Mouse (Mus musculus) 3134 (cell line): ENCODE measurements around the gene AC124108.1.
"Not testable (repeated sequence)": the region's sequence is repeated elsewhere in the genome, so short reads cannot be mapped to it uniquely, and the experiment has no call there.

Experiments
- DNase-seq: peaks from one replicate; pipeline ENCODE4 v3.0.0-alpha.2; 2011; ENCODE audit warnings: low spot score; ENCODE audit not compliant: insufficient read length; ENCODE audit errors: extremely low read depth

The AC124108.1 gene

GRCm38 (mm10) chr1:132191093-132191785, at the start of gene AC124108.1, which contains the start of gene Lemd1:
Gene AC124108.1 (plus strand): TSS chr1:132191457.
Gene Lemd1 (plus strand): TSS chr1:132191431.
- DNase-seq, result no peak

DNA sequence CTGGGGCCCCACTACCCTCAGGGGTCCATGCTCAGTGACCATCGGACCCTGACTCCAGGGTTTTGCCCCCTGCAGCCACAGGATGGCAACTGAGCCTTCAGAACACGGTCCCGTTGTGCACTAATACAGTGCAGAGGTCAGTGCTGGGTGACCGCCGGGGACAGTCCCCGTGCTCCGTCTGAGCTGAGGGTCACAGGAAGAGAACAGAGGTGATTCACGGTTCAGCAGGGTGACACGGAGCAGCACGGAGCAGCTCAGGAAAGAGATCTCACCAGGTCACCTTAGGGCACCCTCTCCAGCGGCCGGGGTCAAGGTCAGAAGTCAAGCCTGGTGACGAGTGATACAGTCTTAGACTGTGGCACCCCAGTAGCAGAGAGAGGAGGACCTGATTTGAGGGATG, 49.5 kb upstream of the AC124108.1 start:
- no peak for DNase-seq

- no peak for DNase-seq
These were observed 48.2 kb upstream of the AC124108.1 start for GRCm38 (mm10) chr1:132143079-132143478.

GRCm38 (mm10) chr1:132143730-132144129, 47.5 kb upstream of the AC124108.1 start:
- no peak for DNase-seq

GRCm38 (mm10) chr1:132144223-132144622, 47.0 kb upstream of the AC124108.1 start:
- no peak for DNase-seq

DNA sequence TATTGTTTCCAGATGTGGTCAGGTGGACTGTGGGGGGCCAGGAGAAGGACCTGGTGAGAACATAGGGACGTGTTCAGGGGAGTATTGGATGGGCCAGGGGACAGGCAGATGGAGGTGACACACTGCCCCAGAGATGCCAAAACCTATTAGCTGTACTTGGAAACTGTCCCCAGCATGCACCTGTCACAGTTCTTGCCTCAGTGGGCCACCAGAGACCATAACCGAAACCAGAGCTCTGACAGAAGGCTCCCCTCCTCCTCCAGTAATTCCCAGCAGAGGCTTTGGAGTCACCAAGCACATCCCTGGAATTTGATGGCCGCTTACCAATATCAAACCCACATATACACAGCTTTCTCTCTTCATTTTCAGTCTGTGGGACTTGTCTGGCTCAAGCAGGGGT, 46.4 kb upstream of the AC124108.1 start:
- no peak for DNase-seq

GRCm38 (mm10) chr1:132145973-132146685, 45.1 kb upstream of the AC124108.1 start:
- DNase-seq, result peak; percentile 79

DNA sequence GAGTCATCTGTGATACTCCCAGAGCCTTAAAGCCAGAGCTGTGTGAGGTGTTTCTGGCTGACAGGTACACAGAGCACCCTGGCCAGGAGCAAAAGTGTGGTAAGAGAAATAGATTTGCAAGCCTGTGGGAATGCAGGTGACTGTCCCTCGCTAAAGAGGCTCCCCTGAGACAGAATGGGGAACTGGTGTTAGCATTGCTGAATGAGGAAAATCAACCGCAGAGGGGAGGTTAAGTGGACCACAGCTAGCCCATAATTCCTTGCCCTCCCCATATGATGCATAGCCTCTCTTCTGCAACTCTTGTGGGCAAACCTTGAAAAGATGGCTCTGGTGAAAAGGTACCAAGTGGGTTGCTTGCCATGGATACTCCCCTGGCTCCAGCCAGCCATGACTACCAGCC, 41.8 kb upstream of the AC124108.1 start:
- no peak for DNase-seq

- peak; percentile 51 for DNase-seq
These were observed 41.1 kb upstream of the AC124108.1 start for GRCm38 (mm10) chr1:132150171-132150570.

DNA sequence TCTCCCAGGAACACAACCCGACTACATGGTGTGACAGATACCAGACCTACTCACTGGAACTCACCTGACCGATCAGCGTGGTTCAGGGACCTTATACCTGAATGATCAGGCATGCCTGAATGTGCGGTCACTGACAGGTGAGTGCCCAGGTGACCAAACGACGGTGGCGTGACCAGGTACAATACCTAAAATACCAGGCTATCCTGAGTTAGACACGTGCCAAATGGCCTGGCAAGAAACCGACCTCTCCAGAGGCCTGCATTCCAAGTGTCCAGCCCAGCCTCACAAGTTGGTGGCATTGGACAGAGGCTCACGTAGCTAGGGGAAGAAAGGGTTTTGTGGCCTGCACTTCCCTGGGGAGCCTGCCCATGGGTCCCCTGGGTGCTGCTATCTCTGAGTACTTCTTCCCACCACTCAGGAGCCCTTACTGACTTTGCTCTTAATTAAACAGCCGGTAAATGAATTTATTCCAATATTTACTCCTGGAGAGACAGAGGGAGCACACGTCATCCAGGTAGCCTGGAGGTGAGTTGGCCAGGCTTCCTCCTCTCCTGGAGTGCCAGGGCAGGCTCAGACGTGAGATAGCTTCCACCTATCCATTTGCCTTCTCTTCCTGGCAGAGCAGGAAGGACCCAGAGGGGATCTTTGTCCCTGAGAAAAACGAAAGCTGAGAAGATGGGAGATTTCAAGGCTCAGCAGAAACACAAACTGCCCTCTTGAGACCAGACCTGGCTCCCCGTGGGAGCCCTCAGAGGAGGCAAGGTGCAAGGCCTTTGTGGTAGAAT, 40.2 kb upstream of the AC124108.1 start:
- DNase-seq, result no peak

DNA sequence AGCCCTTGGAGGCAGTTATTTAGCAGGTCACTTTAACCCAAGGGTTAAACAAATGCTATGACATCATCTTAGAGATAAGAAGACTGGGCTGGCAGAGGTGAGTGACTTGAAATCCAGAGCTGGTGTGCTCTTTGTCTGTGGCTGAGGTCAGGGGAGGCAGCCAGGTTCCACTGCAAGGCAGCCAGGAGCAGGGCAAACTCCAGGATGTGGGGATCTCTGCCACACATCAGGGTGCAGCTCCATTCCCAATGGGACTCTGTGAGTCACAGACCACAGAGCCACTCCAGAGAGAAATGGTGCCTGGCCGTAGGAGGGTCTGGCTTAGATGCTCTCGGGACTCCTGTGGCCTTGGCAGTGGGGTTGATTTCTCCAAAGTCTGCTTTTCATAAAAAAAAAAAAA, 39.3 kb upstream of the AC124108.1 start:
- DNase-seq, result peak; percentile 81

DNA sequence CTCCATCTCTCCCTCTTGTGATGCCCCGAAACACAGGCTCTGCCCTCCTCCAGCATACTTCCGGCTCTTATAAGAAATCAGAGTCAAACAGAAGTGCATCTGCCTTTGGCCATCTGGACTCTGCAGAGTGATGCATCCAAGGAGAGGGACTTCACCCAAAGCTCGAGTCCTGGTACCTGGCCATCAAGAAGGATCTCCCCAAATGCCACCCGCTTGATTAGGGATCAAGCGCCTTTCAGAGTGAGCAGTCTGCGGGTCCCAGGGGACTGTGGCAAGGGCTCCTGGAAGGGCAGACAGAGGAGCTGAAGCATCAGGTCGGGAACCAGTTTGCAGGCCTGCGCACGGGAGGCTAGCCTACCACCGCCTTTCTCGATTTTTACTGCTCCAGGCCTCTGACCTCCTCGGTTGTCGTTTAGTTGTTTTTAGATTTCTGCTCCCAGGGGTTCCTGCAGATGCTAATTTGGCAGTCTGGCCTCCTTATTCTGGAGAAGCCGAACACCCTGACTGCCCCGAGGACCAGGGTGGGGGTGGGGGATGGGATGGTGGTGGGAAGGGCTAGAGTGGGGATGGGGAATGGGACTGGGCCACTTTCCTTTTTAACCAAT, 38.1 kb upstream of the AC124108.1 start:
- no peak for DNase-seq

GRCm38 (mm10) chr1:132153691-132154090, 37.6 kb upstream of the AC124108.1 start:
- no peak for DNase-seq

DNA sequence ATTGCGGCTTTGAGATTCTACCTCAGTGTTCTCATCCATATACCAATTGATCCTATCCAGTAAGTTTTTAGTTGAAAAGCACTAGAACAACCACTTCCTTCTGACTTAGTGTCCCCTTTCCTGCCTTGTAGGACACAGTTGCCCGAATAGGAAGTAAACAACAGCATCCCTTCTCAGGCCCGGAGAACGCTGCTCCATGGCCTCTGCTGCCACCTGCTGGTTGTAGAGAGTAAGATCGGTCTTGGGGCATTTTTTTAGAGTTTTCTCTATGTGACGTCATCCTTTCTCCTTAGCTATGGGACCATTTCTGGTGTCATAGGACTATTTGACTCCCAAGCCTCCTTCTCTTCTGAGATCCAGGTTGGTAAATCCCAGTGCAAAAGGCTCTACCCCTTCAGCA, 35.5 kb upstream of the AC124108.1 start:
- peak; percentile 70 for DNase-seq

DNA sequence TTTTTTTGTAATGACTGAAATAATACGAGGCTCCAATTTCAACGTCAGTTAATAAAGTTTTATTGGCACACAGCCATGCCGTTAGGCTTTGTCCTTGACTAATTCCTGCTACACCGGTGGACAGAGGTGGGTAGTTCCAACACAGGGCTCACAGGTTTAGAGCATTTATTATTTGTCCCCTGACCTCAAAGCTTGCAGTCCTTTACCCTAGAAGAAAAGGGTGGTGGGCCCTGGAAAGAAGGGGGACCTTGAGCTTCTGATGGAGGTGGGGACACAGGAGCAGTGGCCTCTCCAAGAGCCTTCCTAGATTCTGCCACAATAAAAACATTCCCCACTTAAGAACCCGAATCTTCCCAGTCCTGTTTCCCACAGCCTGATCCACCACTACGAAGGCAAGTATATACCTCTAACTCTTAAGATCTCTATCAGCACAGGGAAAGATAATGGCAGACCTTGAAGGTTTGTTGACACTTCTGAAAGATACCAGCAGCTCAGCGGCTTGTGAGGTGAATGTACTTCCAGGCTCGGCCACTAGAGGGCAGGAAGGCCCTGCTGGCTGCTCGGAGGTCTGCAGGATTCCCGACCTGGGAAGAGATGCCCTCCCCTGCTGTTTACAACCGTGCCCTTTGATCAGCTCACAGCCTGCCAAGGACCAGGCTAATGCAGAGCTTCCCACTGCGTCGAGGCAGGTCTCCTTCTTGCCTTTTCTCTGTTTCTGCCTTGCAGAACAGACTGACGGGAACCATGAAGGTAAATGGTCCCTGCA, 34.1 kb upstream of the AC124108.1 start:
- DNase-seq, result peak; percentile 47

- DNase-seq, result no peak
These were observed 33.4 kb upstream of the AC124108.1 start for GRCm38 (mm10) chr1:132157808-132158207.

DNA sequence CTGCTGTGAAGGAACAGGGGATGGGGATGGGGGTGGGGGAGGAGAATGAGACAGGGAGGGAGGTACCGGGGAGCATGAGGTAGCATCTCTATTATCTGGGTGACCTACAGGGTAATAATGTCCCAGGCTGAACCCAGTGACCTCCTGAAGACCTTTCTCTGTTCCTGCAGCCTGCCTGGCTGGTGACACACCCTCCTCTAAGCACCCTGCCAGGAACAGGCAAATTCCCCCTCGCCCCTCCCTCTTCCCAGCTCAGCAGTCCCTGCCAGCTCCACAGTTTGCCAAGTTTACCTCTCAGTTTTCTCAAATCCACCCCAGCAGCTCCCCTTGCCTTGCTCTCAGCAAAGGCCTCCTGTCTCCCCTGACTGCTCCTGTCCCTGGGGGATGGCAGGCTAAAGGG, 32.5 kb upstream of the AC124108.1 start:
- DNase-seq, result no peak

DNA sequence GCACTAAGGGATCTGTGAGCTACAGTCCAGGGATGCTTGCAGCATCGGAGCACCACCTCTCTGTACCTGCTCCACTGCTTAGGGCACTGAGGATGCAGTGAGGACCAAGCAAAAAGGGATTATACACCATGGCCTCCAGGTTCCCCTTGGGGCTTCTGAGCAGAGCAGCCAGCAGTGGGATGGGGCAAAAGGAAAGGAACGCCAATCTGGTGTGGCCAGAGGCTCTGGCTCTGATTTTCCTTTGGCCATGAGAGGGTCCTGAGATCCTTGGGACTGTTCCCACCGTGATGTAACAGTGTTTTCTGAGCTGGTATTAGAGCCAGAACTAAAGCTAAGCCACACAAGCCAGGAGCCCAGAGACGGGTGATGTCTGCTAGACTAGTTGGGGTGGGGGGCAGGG, 31.6 kb upstream of the AC124108.1 start:
- no peak for DNase-seq

DNA sequence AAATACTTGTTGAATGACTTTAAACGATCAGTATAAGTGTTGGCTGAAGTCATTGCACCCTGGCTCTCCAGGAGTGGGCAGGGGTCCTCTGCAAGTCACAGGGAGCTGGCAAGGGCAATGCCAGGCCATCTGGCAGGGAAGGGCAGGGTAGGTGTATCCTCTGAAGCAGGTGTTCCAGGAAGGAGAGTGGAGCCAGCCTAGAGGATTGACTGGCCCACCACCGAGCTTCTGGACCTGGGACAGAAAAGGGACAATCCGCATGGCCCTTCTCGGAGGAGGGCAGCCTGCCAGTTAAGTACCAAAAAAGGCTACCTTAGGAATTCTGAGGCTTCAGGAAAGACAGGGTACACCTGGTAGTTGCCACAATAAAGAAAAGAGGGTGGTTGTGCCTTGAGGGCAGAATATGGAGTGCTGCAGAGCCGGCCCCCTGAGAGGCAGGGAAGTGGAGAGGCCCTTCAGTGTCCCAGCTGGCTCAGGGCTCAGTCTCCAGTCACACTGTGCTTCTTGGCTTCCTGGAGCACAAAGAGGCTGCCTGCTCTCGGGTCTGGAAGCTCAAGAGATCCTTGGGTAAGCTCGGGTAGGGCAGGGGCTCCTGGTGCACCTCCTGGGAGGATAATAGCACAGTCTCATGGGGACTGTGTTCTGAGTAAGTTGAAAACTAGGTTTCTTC, 29.9 kb upstream of the AC124108.1 start:
- no peak for DNase-seq

- DNase-seq, result not testable (repeated sequence)
These were observed 28.6 kb upstream of the AC124108.1 start for GRCm38 (mm10) chr1:132162618-132163017.
